In the genomic region with DNA sequence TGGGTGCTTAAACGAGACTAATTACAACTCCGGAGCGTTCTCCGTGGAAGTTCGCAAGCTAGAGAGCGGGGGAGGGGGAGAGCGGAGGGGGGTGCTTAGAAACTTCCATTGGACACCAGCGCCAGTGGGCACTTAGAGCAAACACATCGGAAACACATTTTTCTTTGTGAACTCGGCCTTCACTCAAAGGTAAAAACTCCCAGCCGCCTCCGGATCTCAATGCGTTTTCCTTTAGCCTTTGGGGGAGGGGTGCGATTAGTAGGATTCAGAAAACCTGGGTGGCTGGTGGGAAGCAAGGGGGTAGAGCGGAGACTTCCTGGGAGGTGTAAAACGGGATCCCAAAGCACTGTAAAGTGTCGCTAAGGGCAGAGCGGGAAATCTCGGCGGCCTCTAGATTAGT, we compare ENCODE assay signal across 8 mouse cellular contexts. TPM values are rescaled to one million over a fixed set of nuclear protein-coding genes. Genes with fewer than 3 reads are reported as not detected.
DNase-seq lines count a peak whose midpoint lies in the region; ATAC-seq and TF ChIP-seq lines count a peak whose summit lies in the region.

No protein-coding gene starts in this region.

- no peak for TF ChIP-seq POLR2A in lung, adult 2 months (IDR thresholded peaks at IDR 0.05; ENCODE audit: borderline replicate concordance, extremely low read depth, low read depth, low read length)

- peaks cover 7% of the 10 kb centered on the region for H3K4me1 ChIP-seq in lung, adult 2 months (ENCODE audit: control insufficient read depth, insufficient read depth, low read length)
- peaks cover 12% of the 10 kb centered on the region for H3K4me1 ChIP-seq in embryonic facial prominence, embryonic 12.5 days
- H3K4me1 ChIP-seq in hindbrain, embryonic 15.5 days (replicated peaks), result peaks cover 42% of the 10 kb centered on the region
- peaks cover 17% of the 10 kb centered on the region for H3K4me1 ChIP-seq in liver, postnatal 0 days (ENCODE audit: insufficient read depth)

- H3K4me2 ChIP-seq in embryonic facial prominence, embryonic 12.5 days (replicated peaks), result peak overlapping the region; percentile 87
- H3K4me2 ChIP-seq in hindbrain, embryonic 15.5 days, result peak overlapping the region; percentile 93
- H3K4me2 ChIP-seq in liver, postnatal 0 days (ENCODE audit: low read depth, low read length), result peak overlapping the region; percentile 89

- H3K9me3 ChIP-seq in embryonic facial prominence, embryonic 12.5 days, result no peaks in the 10 kb centered on the region
- no peaks in the 10 kb centered on the region for H3K9me3 ChIP-seq in hindbrain, embryonic 15.5 days
- no peaks in the 10 kb centered on the region for H3K9me3 ChIP-seq in liver, postnatal 0 days (ENCODE audit: low read length)

- H3K27ac ChIP-seq in embryonic facial prominence, embryonic 12.5 days, result peak overlapping the region; percentile 99
- 0 out of 2 replicates have a peak overlapping the region, but pooled peaks have one; percentile 25 for H3K27ac ChIP-seq in hindbrain, embryonic 15.5 days (replicated peaks)
- no peak overlapping the region for H3K27ac ChIP-seq in liver, postnatal 0 days (ENCODE audit: low read depth)

- no peak for ATAC-seq in embryonic facial prominence, embryonic 12.5 days (ENCODE audit: insufficient number of reproducible peaks, insufficient read depth, low FRiP score, low TSS enrichment)
- no peak for ATAC-seq in hindbrain, embryonic 15.5 days (ENCODE audit: low FRiP score, low read depth)
- no peak for ATAC-seq in liver, postnatal 0 days

- H3K36me3 ChIP-seq in embryonic facial prominence, embryonic 12.5 days, result peaks cover 5% of the 10 kb centered on the region
- H3K36me3 ChIP-seq in hindbrain, embryonic 15.5 days, result no peaks in the 10 kb centered on the region
- H3K36me3 ChIP-seq in liver, postnatal 0 days (replicated peaks; ENCODE audit: insufficient read depth, low read length), result no peaks in the 10 kb centered on the region

- 1% methylated on average over 20 of the region's 20 CpGs for WGBS in lung, adult 2 months
- WGBS in embryonic facial prominence, embryonic 12.5 days, result under 1% methylated on average over 20 of the region's 20 CpGs
- WGBS in hindbrain, embryonic 15.5 days, result under 1% methylated on average over 20 of the region's 20 CpGs
- 0% methylated on average over 20 of the region's 20 CpGs for WGBS in liver, postnatal 0 days (ENCODE audit: insufficient replicate concordance)

- TF ChIP-seq CTCF in lung, adult 2 months (IDR thresholded peaks at IDR 0.05; ENCODE audit: insufficient read depth, low read length), result no peak
- no peak for TF ChIP-seq CTCF in liver, postnatal 0 days (IDR thresholded peaks at IDR 0.05; ENCODE audit: low read depth)

- peak overlapping the region; percentile 97 for H3K9ac ChIP-seq in embryonic facial prominence, embryonic 12.5 days
- H3K9ac ChIP-seq in hindbrain, embryonic 15.5 days, result no peak overlapping the region
- peak overlapping the region; percentile 62 for H3K9ac ChIP-seq in liver, postnatal 0 days (replicated peaks)

- intact Hi-C loops in left cerebral cortex, postnatal 14 days (cut with DNase I), result no loop called here

- no peaks in the 10 kb centered on the region for H3K27me3 ChIP-seq in embryonic facial prominence, embryonic 12.5 days
- peaks cover 6% of the 10 kb centered on the region; the same call in 1 of the 2 replicates for H3K27me3 ChIP-seq in hindbrain, embryonic 15.5 days
- peaks cover 46% of the 10 kb centered on the region for H3K27me3 ChIP-seq in liver, postnatal 0 days (ENCODE audit: insufficient read depth, low read length)

- TF ChIP-seq EP300 in liver, postnatal 0 days (IDR thresholded peaks at IDR 0.05; ENCODE audit: low read depth), result no peak

- no peak overlapping the region for H3K4me3 ChIP-seq in lung, adult 2 months (replicated peaks; ENCODE audit: extremely low read depth, low read depth, low read length)
- H3K4me3 ChIP-seq in embryonic facial prominence, embryonic 12.5 days, result peak overlapping the region; percentile 94
- peak overlapping the region; percentile 69 for H3K4me3 ChIP-seq in hindbrain, embryonic 15.5 days
- H3K4me3 ChIP-seq in liver, postnatal 0 days (ENCODE audit: low read depth, low read length), result peak overlapping the region; percentile 63

- peak; percentile 4 for DNase-seq in lung, adult 2 months
- DNase-seq in lung, postnatal 36 days, result no peak
- peak; percentile 18 for DNase-seq in liver, postnatal 0 days
- no peak for DNase-seq in left cerebral cortex, adult 11 months (ENCODE audit: low spot score)
- no peak for DNase-seq in spleen, postnatal 14 days (ENCODE audit: low spot score in 2 of 2)
- DNase-seq in left cerebral cortex, postnatal 14 days (ENCODE audit: low spot score in 2 of 2), result no peak

RNA-seq across cellular contexts. Expression of a gene that starts 2.0 kb away (rescaled TPM):
- not detected in 2 replicates for polyA plus RNA-seq in lung, adult 2 months (2012; rRNA removed)
- polyA plus RNA-seq in embryonic facial prominence, embryonic 12.5 days (2016; fragmentation: Nextera tagmentation; extraction: Ambion mirVana), result 89.2 and 100 TPM in 2 replicates
- 2.2 and 2.6 TPM in 2 replicates for polyA plus RNA-seq in hindbrain, embryonic 15.5 days (2015; fragmentation: Nextera tagmentation; extraction: Ambion mirVana)
- polyA plus RNA-seq in liver, postnatal 0 days (2015; fragmentation: Nextera tagmentation; extraction: Ambion mirVana), result 0.43 and 0.56 TPM in 2 replicates
- total RNA-seq in left cerebral cortex, postnatal 14 days (2021), result under 1 TPM in 1 of 2 experiments, not detected in 1; 0.11 TPM

Comparison
In these comparisons a context has a peak if more than half of its experiments do, and no peak if none do; other contexts are left out.
1. DNase-seq: peak in lung, adult 2 months (single experiment) and liver, postnatal 0 days (single experiment); none in lung, postnatal 36 days (single experiment), left cerebral cortex, adult 11 months (single experiment), spleen, postnatal 14 days (0 of 2) and left cerebral cortex, postnatal 14 days (0 of 2).
2. RNA of a gene that starts 2.0 kb away (polyA plus RNA-seq): 89.2 to 100 TPM in embryonic facial prominence, embryonic 12.5 days; 2.2 to 2.6 TPM in hindbrain, embryonic 15.5 days, 0.43 to 0.56 TPM in liver, postnatal 0 days and not detected in lung, adult 2 months; every median in the first group is over 10 times any median in the second.
3. Peak in every context shown above with its lines, with median percentiles within 50 percentile points of each other: H3K4me2 ChIP-seq.